Mouse (Mus musculus): ENCODE data around the gene Srsf11.

DNA sequence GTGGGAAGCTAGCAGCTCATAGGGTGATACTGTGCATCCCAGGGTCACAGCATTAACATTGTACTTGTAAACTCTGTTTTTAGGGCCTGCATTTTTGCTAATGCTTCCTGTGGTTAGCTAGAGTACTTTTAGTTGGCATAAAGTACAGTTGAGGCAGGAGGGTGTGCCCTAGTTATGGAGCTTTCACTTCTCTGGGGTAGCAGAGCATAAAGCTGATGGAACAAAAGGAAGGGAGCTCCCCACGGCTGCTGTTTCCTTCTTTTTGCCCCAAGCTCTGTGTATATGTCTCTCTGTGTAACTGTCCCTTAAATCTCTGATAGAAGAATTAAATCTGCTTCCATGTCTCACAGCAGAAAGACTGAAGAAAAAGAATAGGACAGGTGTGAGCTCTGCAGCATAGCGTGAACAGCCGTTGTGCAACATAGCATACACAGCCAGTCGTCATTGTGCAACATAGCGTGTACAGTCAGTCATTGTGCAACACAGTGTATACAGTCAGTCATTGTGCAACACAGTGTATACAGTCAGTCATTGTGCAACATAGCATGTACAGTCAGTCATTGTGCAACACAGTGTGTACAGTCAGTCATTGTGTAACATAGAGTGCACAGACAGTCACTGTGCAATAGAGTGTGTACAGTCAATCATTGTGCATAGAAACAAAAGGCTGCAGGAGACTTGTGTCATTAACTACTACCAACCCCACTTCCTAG lies 25.5 kb upstream of the Srsf11 start:
- TF ChIP-seq CTCF (IDR thresholded peaks at IDR 0.05; ENCODE audit: borderline replicate concordance, control insufficient read depth, extremely low read depth, insufficient read depth, low read length, poor library complexity): no peak
- no peak for TF ChIP-seq POLR2A (IDR thresholded peaks at IDR 0.05; ENCODE audit: control insufficient read depth, extremely low read depth, insufficient read depth, low read length, poor library complexity)
